Mouse (Mus musculus): ENCODE results near the gene Slc17a7.

DNA sequence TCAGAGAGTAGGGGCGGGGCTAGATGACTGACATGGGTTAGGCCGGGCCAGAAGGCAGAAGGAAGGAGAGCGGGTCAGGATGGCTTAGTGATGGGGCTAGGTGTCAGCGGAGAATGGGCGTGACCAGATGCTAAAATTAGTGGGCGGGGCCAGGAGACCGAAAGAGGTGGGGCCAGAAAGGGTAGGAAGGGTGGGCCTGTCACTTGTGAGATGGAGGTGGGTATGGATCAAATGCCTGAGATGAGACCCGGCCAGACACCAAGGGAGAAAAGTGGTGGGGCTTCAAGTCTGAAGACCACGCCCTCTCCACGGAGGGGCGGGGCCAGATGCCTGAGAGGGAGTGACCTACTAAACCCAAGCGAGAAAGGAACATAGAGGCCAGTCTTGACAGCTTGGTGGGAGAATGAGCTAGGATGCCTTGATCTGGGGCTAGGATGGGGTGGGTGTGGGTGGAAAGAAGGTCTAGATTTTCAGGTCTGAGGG lies 29.2 kb upstream of the Slc17a7 start:
- TF ChIP-seq CTCF (IDR thresholded peaks at IDR 0.05) (no peak), EP300 (IDR thresholded peaks at IDR 0.05) (no peak)
